Mouse (Mus musculus) regulatory T cell (primary cell): Measurements from ENCODE around the gene Nfya.

Experiments
- in situ Hi-C: fragments of 300-600 bp; cut with MboI, MseI; formaldehyde crosslinking; loops from one replicate; pipeline ENCODE4 v1.15.1; 2025; ENCODE audit warnings: high pct_unique_total_duplicates

Nfya gene

DNA sequence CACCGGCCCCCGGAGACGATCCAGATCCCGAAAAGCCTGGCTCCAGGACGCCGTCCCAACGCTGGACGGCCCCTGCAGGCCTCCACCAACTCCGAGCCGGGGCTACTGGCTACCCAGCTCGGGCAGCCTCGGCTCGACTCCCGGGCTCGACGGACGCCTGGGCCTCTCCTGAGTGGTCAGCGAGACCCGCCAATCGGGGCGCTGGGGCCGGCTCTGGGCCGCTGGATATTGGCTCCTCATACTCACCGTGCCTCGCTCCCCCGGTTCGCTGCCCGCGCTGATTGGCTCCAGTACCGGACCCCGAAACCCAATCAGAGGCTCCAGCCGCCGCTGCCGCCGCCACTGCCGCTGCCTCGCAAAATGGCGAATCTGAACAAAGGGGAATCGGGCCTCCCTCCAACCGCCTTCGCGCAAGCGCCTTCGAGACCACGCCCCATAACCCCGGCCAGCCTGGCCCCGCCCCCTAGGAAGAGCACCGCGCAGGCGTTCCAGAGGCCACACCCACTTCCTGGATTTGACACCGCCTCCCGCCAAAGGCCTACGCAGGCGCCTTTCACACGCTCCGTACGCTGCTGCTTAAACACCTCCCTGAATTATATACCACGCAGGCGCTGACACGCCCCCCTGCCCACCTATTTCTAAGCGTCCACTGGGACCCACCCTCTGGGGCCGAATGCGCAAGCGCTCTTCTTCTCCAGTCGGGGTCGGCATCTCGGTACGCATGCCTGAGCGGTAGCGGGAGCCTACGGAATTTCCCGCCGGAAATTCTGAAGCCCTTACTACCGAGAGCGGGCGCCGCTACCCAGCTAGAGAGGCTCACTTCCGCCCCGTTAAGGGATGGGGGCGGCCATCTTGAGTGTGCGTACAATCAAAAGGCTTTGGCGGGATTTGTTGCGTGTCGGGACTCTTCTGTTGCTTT is at the start of gene Nfya, which contains the start of gene Oard1:
TSS of gene Nfya (minus strand) at position 527 of the 919 bp plus-strand sequence.
TSS of gene Oard1 (plus strand) at position 635 of the 919 bp plus-strand sequence.
- in situ Hi-C loops = loop anchor here (25.0 kb wide), 1 partner anchor 1778 kb away; the partner anchor contains the start of gene Rftn1

DNA sequence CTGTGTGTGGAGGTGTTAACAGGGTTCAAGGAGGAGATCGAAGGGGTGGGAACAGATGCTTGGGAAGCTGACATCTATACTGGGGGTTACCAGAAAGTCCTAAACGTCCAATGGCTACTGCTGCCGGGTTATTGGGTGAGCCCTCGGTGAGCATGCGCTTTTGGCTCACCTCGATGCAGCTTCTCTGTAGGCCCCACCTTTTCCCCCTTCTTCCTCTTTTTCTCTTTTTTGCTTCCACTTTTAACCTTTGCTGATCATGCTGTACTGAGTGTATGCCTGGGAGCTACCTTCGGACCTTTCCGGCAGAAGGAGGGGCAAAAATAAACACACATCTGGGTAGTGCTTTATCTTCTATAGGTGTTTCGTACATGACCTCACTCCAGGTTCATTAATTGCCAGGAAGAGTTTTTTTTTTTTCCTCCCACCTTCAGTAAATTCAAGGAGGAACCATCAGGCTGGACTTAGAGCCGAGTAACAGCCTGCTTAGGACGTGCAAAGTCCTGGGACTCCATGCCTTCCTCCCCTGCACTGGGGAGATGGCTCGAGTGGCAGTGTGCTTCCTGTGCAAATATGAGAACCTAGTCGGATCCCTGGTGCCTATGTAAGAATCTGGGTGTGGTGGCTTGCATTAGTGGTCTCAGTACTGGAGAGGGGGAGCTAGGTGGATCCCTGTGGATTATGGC is 48.4 kb upstream of the Nfya start:
- in situ Hi-C loops = no loop called here

DNA sequence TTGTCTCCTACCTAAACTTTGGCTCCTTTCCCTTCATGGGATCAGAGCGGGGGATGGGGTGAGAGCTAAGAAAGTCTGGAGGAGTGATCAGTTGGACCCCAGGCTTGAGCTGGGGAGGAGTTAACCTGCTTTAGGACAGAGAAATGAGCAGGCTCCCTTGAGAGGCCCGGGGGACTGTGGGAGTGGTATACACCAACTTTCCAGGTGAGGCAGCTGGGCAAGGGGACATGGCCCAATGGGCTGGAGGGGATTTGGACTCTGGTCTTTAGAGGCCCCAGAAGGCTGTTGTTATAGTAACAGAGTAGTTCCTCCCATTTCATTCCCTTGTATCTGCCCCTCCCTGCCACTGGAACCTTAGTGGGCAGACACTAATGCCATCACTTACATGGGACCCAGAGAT is 46.2 kb upstream of the Nfya start:
- in situ Hi-C loops = no loop called here

DNA sequence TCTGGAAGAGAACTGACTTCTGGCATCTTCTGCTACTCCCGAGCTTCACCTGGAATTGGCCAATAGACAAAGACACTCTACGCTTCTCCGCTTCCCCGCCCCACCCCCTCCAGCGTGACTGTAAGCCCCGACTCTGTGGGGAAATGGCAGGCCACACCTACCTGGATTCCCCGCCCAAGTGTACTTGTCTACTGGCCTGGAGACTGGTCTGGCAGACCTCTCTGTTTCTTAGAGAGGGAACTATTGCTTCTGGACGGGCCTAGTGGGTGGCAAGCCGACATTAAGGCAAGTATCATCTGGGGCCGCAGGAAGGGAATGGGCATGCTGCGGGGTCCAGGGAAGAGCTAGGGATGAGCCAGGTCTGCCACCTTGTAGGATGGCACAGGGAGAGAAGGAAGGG is 45.0 kb upstream of the Nfya start, which contains the start of gene Unc5cl:
TSS of gene Unc5cl (plus strand) at position 214 of the 400 bp plus-strand sequence.
- in situ Hi-C loops = no loop called here

DNA sequence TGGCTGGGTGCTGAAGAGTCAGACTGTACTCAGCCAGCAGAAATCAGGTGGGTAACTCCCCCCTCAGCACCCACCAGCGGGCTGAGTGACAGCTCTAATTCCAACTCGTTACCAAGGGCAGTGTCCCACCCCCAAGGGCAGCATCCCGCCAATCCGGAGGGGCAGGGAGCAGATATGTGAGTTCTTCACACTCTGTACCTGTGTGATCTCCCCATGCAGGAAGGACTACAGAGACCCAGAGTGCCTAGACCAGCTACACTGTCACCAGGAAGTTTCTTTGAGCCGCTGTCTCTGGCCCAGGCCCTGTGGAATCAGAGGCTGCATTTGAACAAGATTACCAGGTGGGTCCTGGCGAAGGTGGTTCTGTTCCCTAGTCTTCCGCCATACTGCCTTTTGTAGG is 44.5 kb upstream of the Nfya start:
- in situ Hi-C loops = no loop called here

DNA sequence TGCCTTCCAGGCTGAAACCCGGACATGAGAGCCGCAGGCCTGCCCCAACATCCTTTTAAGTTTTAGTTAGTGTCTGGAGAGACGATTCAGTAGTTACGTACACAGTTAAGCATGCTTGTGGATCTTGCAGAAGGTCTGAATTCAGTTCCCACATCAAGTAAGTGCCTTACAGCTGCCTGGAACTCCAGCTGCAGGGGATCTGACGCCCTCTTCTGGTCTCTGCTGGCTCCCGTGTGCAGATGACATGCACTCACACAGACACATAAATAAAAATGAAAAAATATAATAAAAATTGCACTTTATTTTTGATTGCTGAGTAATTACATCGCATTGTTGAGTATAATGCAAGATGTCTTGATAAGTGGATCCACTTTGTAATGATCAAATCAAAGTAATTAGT is 43.8 kb upstream of the Nfya start:
- in situ Hi-C loops = no loop called here

DNA sequence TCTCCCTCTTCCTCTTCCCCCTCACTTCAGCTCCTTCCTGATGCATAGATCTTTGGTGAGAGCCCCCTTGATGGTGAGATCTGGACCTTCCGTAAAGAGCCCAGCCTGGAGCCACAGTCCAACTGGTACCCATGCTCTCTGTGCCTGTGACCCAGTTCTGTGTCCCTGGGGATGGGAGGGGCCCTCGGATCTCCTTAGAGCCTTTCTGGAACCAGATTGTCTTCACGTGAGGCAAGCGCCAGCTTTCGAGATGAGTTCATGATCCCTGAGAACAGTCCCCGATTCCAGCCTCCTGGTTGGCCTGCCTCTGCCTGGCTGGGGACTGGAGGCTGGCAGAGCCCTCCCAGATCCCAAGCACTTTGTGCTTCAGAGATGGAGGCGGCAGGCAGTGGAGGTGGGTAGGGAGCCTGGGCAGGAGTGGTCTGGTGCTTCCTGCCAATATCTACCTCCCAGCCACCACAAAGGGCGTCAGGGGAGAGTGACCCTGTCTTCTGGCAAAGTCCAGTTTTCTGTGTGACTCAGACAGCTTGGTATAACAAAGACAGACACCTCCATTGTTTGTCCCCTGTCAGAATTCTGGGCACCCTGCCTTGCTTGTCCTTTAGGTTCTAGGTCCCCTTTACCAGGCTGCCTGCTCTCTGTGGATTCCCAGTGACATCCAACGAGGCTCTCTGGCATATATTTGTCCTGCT is 42.2 kb upstream of the Nfya start:
- in situ Hi-C loops = no loop called here

DNA sequence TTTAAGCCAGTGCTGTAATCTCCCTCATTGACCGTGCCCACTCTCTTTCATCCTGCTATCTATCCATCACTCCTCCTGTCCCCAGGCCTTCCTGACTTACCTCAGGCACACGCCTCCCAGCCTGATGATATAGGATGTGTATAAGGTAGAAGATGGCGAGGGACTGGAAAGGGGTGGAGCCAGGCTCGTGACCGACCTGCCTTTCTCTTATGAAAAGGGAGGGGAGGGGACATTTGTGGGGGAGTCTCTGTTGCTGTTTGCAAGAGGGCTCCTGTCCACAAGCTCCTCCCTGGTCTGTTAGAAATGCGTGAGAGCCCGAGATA is 41.6 kb upstream of the Nfya start, which contains the start of gene Tspo2:
TSS of gene Tspo2 (minus strand) at position 170 of the 323 bp plus-strand sequence.
- in situ Hi-C loops = no loop called here

DNA sequence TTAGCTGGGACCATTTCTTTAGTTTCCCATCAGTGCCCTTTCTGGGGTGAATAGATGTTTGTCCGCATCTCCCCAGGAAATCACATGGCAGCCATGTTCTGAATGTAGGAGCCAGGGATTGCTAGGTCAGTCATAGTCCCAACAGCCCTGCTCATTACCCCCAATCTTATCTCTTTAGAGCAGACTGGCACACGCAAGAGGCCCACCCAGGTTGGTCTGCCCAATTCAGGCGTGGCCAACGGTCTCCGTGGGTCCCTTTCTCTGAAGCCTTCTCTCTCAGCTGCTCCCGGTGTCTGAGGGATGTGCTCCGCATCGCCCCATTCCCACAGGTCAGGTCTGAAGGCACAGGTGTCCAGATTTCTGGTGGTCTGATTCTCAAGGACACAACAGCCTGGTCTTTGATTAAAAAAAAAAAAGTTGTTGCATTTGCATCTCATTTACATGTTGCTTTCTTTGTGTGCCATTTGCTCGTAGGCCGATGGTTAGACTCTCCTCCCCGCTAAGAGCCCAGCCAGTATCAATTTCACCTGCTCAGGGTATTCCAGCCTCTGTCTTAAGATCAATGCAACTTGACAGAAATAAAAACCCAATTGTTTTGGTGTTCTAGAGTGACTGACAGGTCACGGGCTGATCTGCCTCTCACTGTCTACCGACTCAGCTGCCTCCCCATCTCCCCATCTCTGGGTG is 41.1 kb upstream of the Nfya start:
- in situ Hi-C loops = no loop called here

DNA sequence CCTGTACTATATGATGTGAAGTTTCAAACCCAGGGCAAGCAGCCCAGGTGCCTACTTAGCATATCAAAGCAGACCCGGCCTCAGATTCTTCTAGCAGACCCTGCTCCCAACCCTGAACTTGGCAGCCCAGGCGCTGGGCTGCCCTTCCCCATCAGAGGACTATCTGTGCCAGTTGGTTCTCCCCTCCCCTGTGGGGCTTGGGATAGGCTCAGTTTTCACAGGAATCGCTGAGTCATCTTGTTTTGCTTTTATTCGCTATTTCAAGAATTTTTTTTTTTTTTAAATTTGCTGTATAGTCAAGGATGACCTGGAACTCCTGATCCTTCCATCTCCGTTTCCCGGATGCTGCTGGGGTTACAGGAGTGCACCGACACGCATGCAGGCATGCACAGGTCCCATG is 38.0 kb upstream of the Nfya start:
- in situ Hi-C loops = no loop called here

DNA sequence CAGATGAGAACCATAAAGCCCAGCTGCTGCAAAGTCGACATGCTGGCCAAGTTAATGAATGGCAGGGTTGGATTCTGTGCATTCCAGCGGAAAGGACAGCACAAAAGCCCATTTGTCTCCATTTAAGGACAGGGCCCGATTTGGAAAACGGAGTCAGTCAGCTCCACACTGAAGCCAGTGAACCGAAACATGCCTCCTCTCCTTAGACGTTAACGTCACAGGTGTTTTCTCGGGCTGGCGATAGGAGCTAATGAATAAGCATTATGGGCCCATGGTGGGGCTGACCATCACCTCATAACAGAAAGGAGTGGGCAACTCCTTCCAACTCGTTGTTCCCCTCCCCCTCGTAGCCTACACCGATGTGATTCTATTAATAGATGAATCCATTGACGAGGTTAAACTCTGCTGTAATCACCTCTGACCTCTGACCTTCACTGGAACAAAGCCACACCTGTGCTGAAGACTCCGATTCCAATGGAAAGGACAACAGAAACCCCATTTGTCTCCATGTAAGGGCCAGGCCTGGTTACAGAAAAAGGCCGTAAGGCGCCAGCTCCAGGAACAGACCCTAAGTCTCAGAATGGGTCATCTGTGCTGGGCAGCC is 33.9 kb upstream of the Nfya start:
- in situ Hi-C loops = no loop called here

DNA sequence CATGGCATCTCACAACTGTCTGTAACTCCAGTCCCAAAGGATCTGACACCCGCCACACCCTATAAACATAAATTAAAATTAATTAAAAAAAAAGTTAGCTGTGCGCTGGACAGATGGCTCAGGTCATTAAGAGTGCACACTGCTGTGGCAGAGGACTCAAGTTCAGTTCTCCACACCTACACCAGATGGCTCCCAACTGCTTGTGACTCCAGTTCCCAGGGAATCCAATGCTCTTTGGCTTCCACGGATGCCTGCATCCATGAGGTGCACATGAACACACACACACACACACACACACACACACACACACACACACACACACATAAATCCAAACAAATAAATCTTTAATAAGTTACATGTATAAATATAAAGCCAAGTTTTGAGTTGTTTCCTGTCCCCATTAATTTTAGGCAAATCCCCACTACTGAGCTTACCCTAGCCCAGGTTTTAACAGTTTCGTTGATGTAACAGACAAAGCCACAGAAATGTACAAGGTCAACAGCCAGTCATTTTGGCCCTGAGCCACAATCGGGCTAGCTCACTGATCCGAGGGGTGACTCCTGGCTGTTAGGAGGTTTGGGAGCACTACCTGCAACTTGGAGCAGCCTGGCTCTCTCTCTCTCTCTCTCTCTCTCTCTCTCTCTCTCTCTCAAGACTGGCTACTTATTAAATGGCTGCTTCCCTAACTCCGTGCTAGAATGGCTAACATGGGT is 33.2 kb upstream of the Nfya start:
- in situ Hi-C loops = no loop called here

DNA sequence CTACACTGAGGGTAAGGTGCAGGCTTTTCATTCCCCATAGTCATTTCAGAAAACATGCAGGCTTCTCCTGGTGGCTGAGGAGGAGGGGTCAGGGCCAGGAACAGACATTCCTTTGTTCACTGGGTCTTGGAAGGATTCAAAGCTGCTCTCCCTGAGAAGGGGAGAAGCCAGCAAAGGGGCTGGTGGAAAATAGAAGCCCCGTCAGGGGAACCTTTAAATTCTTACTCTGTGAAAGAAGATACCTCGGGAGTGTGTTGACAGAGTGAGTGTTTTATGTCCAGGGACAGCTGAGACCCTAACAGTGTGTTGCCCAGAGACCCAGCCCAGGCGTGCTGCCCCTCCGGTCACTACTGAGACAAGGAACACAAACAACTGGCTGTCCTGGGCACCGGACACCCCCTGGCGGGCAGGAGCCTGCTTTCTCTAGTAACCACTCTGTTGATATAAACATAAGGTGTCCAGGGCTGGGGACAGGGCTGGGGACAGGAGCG is 27.8 kb upstream of the Nfya start:
- in situ Hi-C loops = no loop called here

DNA sequence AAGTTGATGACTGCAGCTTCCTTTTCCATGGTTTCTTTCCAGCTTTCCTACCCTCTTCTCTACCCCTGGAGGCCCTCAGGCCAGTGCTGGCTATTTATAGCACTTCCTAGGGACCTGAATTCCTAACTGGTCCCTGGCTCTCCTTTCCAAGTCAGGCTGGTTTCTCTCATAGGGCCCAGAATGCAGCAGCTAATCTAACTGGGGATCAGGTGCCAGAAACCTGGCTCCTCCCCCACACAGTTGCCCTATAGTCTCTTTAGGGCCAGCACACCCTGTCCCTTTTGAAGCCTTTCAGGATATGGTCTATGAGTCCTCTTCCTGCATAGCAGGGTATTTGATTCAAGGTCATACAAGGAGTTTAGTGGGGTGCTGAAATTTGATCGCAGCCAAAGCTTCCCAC is 26.8 kb upstream of the Nfya start:
- in situ Hi-C loops = no loop called here

DNA sequence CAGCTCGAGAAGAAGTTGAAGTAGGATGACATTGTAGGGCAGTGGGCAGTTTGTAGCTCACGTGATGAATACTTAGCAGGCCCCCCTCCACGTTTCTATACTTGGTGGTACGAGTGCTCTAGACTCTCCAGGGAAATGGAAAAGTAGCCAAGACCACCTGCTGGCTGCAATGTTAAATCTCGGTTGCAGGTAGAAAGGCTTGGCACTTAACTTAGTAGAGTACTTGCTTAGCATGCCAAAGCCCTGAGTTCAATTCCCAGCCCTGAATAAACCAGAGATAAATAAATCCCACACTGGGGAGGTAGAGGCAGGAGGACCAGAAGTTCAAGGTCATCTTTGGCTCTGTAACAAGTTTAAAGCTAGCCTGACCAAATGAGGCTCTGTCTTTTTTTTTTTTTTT is 24.8 kb upstream of the Nfya start:
- in situ Hi-C loops = no loop called here

DNA sequence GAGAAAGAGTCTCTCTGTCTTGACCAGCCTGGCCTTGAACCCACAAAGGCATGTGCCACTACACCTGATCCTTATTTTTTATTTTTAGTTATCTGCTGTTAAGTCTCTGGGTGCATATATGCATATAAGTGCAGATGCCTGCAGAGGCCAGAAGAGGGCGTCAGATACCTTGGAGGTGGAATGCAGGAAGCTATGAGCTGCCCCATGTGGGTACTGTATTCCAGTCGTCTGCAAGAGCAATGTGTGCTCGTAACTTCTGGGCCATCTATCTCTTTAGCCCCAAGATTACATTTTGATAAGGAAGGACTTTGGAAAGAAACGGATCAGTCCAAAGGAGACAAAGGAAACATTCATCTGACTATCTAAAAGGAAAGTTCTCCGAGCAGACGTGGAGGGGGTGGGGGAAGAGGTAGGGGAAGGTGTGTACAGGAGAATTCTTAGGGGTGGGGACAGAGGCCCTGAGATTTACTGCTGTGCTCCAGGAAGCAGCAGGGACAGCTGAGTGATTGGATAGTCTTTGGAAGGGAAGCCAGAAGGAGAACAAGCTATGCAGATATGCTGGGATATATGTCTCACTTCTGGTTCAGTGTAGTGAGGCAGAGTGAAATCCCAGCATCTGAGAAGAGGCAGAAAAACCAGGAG is 24.1 kb upstream of the Nfya start:
- in situ Hi-C loops = no loop called here

DNA sequence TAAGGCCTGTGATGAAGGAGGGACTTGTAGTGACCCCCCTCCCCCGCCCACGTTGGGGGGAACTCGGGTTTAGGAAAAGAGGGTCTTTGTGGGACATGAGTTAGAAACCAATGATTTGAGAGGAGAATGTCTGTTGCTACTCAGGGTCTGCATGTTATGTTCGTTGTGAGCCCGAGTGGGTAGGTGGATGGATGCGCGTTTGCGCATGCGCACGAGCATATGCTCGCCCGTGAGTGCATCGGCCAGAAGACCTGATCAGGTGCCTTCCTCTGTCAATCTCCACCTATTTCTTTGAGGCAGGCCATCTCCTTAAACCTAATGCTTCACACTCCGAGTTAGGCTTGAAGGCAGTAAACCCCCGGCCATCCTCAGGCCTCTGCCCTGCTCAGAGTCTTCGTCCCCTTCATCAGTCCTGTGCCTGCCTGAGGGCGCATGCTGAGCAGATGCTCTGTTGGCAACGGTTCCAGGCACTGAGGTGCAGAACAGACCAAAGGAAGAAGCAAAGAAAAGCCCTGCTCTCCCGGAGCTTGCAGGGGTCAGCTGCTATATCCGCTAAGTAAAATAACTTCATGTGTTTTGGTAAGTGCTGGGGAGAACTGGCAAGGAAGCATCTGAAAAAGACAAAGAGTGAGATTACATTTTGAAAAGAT is 23.4 kb upstream of the Nfya start:
- in situ Hi-C loops = no loop called here

DNA sequence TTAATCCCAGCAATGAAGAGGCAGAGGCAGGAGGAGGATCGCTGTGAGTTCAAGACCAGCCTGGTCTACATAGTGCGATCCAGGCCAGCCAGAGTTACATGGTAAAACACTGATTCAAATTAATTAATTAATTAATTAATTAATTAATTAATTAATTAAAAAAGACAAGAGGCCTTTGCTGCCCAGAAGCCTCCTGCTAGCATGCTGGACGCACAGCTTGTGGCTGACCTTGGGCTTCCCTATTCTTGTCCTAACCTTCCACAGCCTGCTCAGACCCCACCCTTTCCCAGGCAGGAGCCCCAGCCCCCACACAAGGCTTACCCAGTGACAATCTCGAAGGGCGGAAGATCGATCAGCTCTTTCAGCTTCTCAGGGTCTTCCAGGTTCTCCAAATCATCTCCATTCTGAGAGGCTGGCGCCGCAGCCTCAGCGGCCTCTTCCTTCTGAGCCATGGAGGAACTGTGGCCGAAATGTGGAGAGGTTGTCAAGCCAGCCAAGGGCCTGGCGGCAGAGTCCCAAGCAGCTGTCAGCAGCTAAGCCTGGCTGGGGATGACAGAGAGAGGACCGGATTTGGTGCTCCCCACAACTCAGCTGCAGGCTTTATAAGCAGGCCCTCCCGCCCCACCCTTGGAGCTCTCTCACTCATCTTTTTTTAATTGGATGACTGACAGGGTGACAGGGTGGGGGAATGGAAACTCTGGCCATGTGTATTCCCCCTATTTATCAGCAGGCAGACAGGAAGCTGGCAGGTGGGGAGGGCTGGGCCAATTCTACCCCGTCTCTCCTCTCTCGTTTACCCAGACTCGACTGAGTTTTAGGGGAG is 22.7 kb upstream of the Nfya start, which contains the start of gene Apobec2:
TSS of gene Apobec2 (minus strand) at position 773 of the 823 bp plus-strand sequence.
- in situ Hi-C loops = no loop called here
